Mouse (Mus musculus) heart, embryonic 16.5 days (tissue): ENCODE data around the gene Stk40. TPM values are rescaled to one million over a fixed set of nuclear protein-coding genes. Genes with fewer than 3 reads are reported as not detected.
A peak's percentile ranks its signal among the peaks of the same experiment; 100 is the strongest.

Source experiments
- ATAC-seq: fragments of 200-750 bp; cut with Nextera tagmentation; replicated peaks from 2 replicates; pipeline ENCODE4 v1.8.0; 2017; ENCODE audit warnings: moderate number of reproducible peaks; ENCODE audit not compliant: insufficient read depth, low FRiP score; ENCODE audit errors: extremely low read depth
- H3K27ac ChIP-seq: fragments of 300-500 bp; sonication (generic); 2 replicates; pipeline ENCODE4 v1.5.1; 2014; ENCODE audit warnings: mild to moderate bottlenecking, low read length, control low read depth, moderate library complexity
- H3K27me3 ChIP-seq: fragments of 300-500 bp; sonication (generic); 2 replicates; pipeline ENCODE4 v1.6.1; 2014; ENCODE audit warnings: low read length, mixed read lengths; ENCODE audit not compliant: control insufficient read depth, insufficient read depth
- H3K36me3 ChIP-seq: fragments of 300-500 bp; sonication (generic); 2 replicates; pipeline ENCODE4 v1.6.1; 2014; ENCODE audit not compliant: control insufficient read depth, insufficient read depth
- H3K4me1 ChIP-seq: fragments of 300-500 bp; sonication (generic); 2 replicates; pipeline ENCODE4 v1.6.1; 2014; ENCODE audit warnings: low read length, mixed read lengths; ENCODE audit not compliant: control insufficient read depth, insufficient read depth
- H3K4me2 ChIP-seq: fragments of 300-500 bp; sonication (generic); 2 replicates; pipeline ENCODE4 v1.6.1; 2014; ENCODE audit warnings: low read depth, mild to moderate bottlenecking, control low read depth, low read length
- H3K4me3 ChIP-seq: fragments of 300-500 bp; sonication (generic); 2 replicates; pipeline ENCODE4 v1.5.1; 2014; ENCODE audit warnings: mild to moderate bottlenecking, control low read depth, low read length
- H3K9ac ChIP-seq: fragments of 300-500 bp; sonication (generic); 2 replicates; pipeline ENCODE4 v1.6.1; 2014; ENCODE audit warnings: low read length, control low read depth
- H3K9me3 ChIP-seq: fragments of 300-500 bp; sonication (generic); replicated peaks from 2 replicates; pipeline ENCODE4 v1.6.1; 2016; ENCODE audit warnings: low read length; ENCODE audit not compliant: control insufficient read depth
- WGBS: fragments of 180-500 bp; shearing (Covaris S2); extraction: QIAGEN DNeasy Blood & Tissue Kit; methylation state at CpG from one replicate; pipeline ENCODE4 v1.1.7; 2014; 5-methylcytosine and 5-hydroxymethylcytosine counted together
- polyA plus RNA-seq: library from polyadenylated mRNA; unstranded; fragments of >200 nt; fragmentation: Nextera tagmentation; extraction: Ambion mirVana; gene quantifications from 2 replicates; pipeline ENCODE4 v1.2.1, GENCODE M21; 2015

Stk40 gene
- polyA plus RNA-seq = 24.5 and 26.6 TPM in 2 replicates

- Histone ChIP-seq H3K4me3 (peak within 1 kb of the TSS; percentile 91), H3K9me3 (no peaks in the 10 kb centered on the region), H3K27ac (peak within 1 kb of the TSS; percentile 92), H3K36me3 (no peaks in the 10 kb centered on the region), H3K4me1 (peaks cover 55% of the 10 kb centered on the region), H3K27me3 (no peaks in the 10 kb centered on the region), H3K9ac (peak within 1 kb of the TSS; percentile 93), H3K4me2 (peak within 1 kb of the TSS; percentile 97)
- WGBS = under 1% methylated on average over 33 of the region's 34 CpGs
- ATAC-seq = peak; percentile 95
Measured at GRCm38 (mm10) chr4:126103590-126104068, at the start of gene Stk40. Gene Stk40, plus strand, starts transcription at chr4:126103957.

GRCm38 (mm10) chr4:126057207-126058133 is 46.3 kb upstream of the Stk40 start:
- peak overlapping the region; percentile 93 for H3K4me2 ChIP-seq
- H3K9ac ChIP-seq = peak overlapping the region; percentile 76
- H3K27ac ChIP-seq = peak overlapping the region; percentile 51; the same call in 1 of the 2 replicates
- H3K27me3 ChIP-seq = no peaks in the 10 kb centered on the region
- H3K4me1 ChIP-seq = peaks cover 9% of the 10 kb centered on the region
- ATAC-seq = no peak
- WGBS = 11% methylated on average over 19 of the region's 19 CpGs
- peak overlapping the region; percentile 68 for H3K4me3 ChIP-seq
- H3K9me3 ChIP-seq = no peaks in the 10 kb centered on the region
- peaks cover 23% of the 10 kb centered on the region for H3K36me3 ChIP-seq

GRCm38 (mm10) chr4:126058134-126058996 is 45.4 kb upstream of the Stk40 start, which contains the start of gene Oscp1:
Gene Oscp1, plus strand, starts transcription at chr4:126058565.
- peak within 1 kb of the TSS; percentile 51; the same call in 1 of the 2 replicates for H3K27ac ChIP-seq
- H3K36me3 ChIP-seq = peaks cover 21% of the 10 kb centered on the region
- WGBS = 1% methylated on average over 57 of the region's 57 CpGs
- H3K4me1 ChIP-seq = peaks cover 9% of the 10 kb centered on the region
- peak within 1 kb of the TSS; percentile 68 for H3K4me3 ChIP-seq
- no peaks in the 10 kb centered on the region for H3K27me3 ChIP-seq
- H3K4me2 ChIP-seq = peak within 1 kb of the TSS; percentile 93
- peak; percentile 94 for ATAC-seq
- H3K9me3 ChIP-seq = no peaks in the 10 kb centered on the region
- peak within 1 kb of the TSS; percentile 76 for H3K9ac ChIP-seq

GRCm38 (mm10) chr4:126058997-126059362 is 44.8 kb upstream of the Stk40 start:
- H3K9ac ChIP-seq = peak overlapping the region; percentile 76
- H3K27ac ChIP-seq = no peak overlapping the region
- no peaks in the 10 kb centered on the region for H3K9me3 ChIP-seq
- H3K4me3 ChIP-seq = peak overlapping the region; percentile 68
- 41% methylated on average over 9 of the region's 9 CpGs for WGBS
- H3K36me3 ChIP-seq = peaks cover 15% of the 10 kb centered on the region
- peaks cover 9% of the 10 kb centered on the region for H3K4me1 ChIP-seq
- no peak for ATAC-seq
- H3K4me2 ChIP-seq = peak overlapping the region; percentile 93
- no peaks in the 10 kb centered on the region for H3K27me3 ChIP-seq

GRCm38 (mm10) chr4:126062856-126063255 is 40.9 kb upstream of the Stk40 start:
- no peak overlapping the region for H3K27ac ChIP-seq
- WGBS = 61% methylated on average over 1 of the region's 1 CpGs
- H3K4me2 ChIP-seq = no peak overlapping the region
- H3K9me3 ChIP-seq = no peaks in the 10 kb centered on the region
- no peak for ATAC-seq
- H3K4me1 ChIP-seq = peaks cover 4% of the 10 kb centered on the region
- H3K4me3 ChIP-seq = no peak overlapping the region
- H3K36me3 ChIP-seq = no peaks in the 10 kb centered on the region
- H3K9ac ChIP-seq = no peak overlapping the region
- no peaks in the 10 kb centered on the region for H3K27me3 ChIP-seq

GRCm38 (mm10) chr4:126065241-126065640 is 38.5 kb upstream of the Stk40 start:
- H3K9ac ChIP-seq = no peak overlapping the region
- no peak overlapping the region for H3K4me3 ChIP-seq
- 85% methylated on average over 7 of the region's 7 CpGs for WGBS
- no peaks in the 10 kb centered on the region for H3K36me3 ChIP-seq
- no peak overlapping the region for H3K4me2 ChIP-seq
- H3K4me1 ChIP-seq = peaks cover 4% of the 10 kb centered on the region; the same call in 1 of the 2 replicates
- no peaks in the 10 kb centered on the region for H3K9me3 ChIP-seq
- ATAC-seq = no peak
- no peaks in the 10 kb centered on the region for H3K27me3 ChIP-seq
- no peak overlapping the region for H3K27ac ChIP-seq

GRCm38 (mm10) chr4:126067401-126068077 is 36.2 kb upstream of the Stk40 start:
- Histone ChIP-seq H3K27me3 (no peaks in the 10 kb centered on the region), H3K4me2 (no peak overlapping the region), H3K36me3 (no peaks in the 10 kb centered on the region), H3K9ac (no peak overlapping the region), H3K4me3 (no peak overlapping the region), H3K9me3 (no peaks in the 10 kb centered on the region), H3K4me1 (peaks cover 4% of the 10 kb centered on the region; the same call in 1 of the 2 replicates), H3K27ac (no peak overlapping the region)
- WGBS = 54% methylated on average over 15 of the region's 15 CpGs
- ATAC-seq = no peak; the same call in 1 of the 2 replicates

GRCm38 (mm10) chr4:126068842-126069241 is 34.9 kb upstream of the Stk40 start:
- Histone ChIP-seq H3K27me3 (no peaks in the 10 kb centered on the region), H3K4me1 (peaks cover 4% of the 10 kb centered on the region; the same call in 1 of the 2 replicates), H3K9ac (no peak overlapping the region), H3K36me3 (no peaks in the 10 kb centered on the region), H3K9me3 (no peaks in the 10 kb centered on the region), H3K27ac (no peak overlapping the region), H3K4me2 (no peak overlapping the region), H3K4me3 (no peak overlapping the region)
- WGBS = 82% methylated on average over 6 of the region's 6 CpGs
- no peak for ATAC-seq
